Mouse (Mus musculus) embryonic fibroblast, embryonic 13.5 days (primary cell): Measurements from ENCODE around the gene Itpr2. TPM values are rescaled to one million over a fixed set of nuclear protein-coding genes. Genes with fewer than 3 reads are reported as not detected.

Experiments used
- H3K27ac ChIP-seq: 2 replicates; pipeline ENCODE4 v1.5.1; 2012; ENCODE audit warnings: low read length, control low read depth, inconsistent platforms; ENCODE audit not compliant: insufficient read depth
- H3K4me1 ChIP-seq: 2 replicates; pipeline ENCODE4 v1.6.1; 2011; ENCODE audit warnings: low read length; ENCODE audit not compliant: control insufficient read depth, insufficient read depth
- H3K4me3 ChIP-seq: 2 replicates; pipeline ENCODE4 v1.5.1; 2011; ENCODE audit warnings: mild to moderate bottlenecking, control low read depth, low read length; ENCODE audit not compliant: insufficient read depth
- CTCF ChIP-seq: IDR thresholded peaks from 2 replicates; pipeline ENCODE4 v1.5.1; 2011; ENCODE audit warnings: mild to moderate bottlenecking, control low read depth, low read length, moderate library complexity, borderline replicate concordance; ENCODE audit not compliant: insufficient read depth
- POLR2A ChIP-seq: IDR thresholded peaks from 2 replicates; pipeline ENCODE4 v1.6.1; 2011; ENCODE audit warnings: low read depth, mild to moderate bottlenecking, control low read depth, low read length, moderate library complexity
- polyA plus RNA-seq: library from polyadenylated mRNA; stranded (reverse); fragments of >200 nt; gene quantifications from 2 replicates; pipeline ENCODE4 v1.2.4, GENCODE M21; 2011; ENCODE audit warnings: low read depth; ENCODE audit not compliant: missing spikeins, insufficient read length

The Itpr2 gene
- polyA plus RNA-seq, 1 experiment, result 7.7 TPM

- Histone ChIP-seq H3K4me3 (no peak overlapping the region), H3K27ac (no peak overlapping the region), H3K4me1 (0 out of 2 replicates have a peak, but pooled peaks cover 2% of the 10 kb centered on the region)
- no peak for TF ChIP-seq CTCF
- TF ChIP-seq POLR2A, result no peak
Measured at GRCm38 (mm10) chr6:146497435-146497834, 4.6 kb downstream of the Itpr2 start.

GRCm38 (mm10) chr6:146491680-146492079 lies 10.3 kb downstream of the Itpr2 start:
- Histone ChIP-seq H3K27ac (no peak overlapping the region), H3K4me3 (no peak overlapping the region), H3K4me1 (no peaks in the 10 kb centered on the region)
- TF ChIP-seq POLR2A, result no peak
- TF ChIP-seq CTCF, result no peak

GRCm38 (mm10) chr6:146490416-146490960 lies 11.5 kb downstream of the Itpr2 start:
- no peak for TF ChIP-seq CTCF
- no peak for TF ChIP-seq POLR2A
- Histone ChIP-seq H3K4me1 (no peaks in the 10 kb centered on the region), H3K27ac (no peak overlapping the region), H3K4me3 (no peak overlapping the region)

- H3K27ac ChIP-seq, result no peak overlapping the region
- TF ChIP-seq POLR2A (no peak), CTCF (no peak)
- no peak overlapping the region for H3K4me3 ChIP-seq
Measured at GRCm38 (mm10) chr6:146489841-146490240, 12.2 kb downstream of the Itpr2 start.

GRCm38 (mm10) chr6:146488749-146489148 lies 13.3 kb downstream of the Itpr2 start:
- no peak overlapping the region for H3K4me3 ChIP-seq
- no peaks in the 10 kb centered on the region for H3K4me1 ChIP-seq
- no peak for TF ChIP-seq CTCF
- H3K27ac ChIP-seq, result no peak overlapping the region

More at GRCm38 (mm10) chr6:146489841-146490240, 12.2 kb downstream of the Itpr2 start:
- no peaks in the 10 kb centered on the region for H3K4me1 ChIP-seq

GRCm38 (mm10) chr6:146487079-146487478 lies 14.9 kb downstream of the Itpr2 start:
- Histone ChIP-seq H3K27ac (no peak overlapping the region), H3K4me1 (no peaks in the 10 kb centered on the region), H3K4me3 (no peak overlapping the region)
- no peak for TF ChIP-seq POLR2A
- TF ChIP-seq CTCF, result no peak

- no peak for TF ChIP-seq POLR2A
- no peak for TF ChIP-seq CTCF
- Histone ChIP-seq H3K4me1 (no peaks in the 10 kb centered on the region), H3K4me3 (no peak overlapping the region), H3K27ac (no peak overlapping the region)
Measured at GRCm38 (mm10) chr6:146486073-146486472, 15.9 kb downstream of the Itpr2 start.

- Histone ChIP-seq H3K4me1 (no peaks in the 10 kb centered on the region), H3K27ac (no peak overlapping the region), H3K4me3 (no peak overlapping the region)
- TF ChIP-seq CTCF (no peak), POLR2A (no peak)
Measured at GRCm38 (mm10) chr6:146481441-146481840, 20.6 kb downstream of the Itpr2 start.

GRCm38 (mm10) chr6:146480925-146481324 lies 21.1 kb downstream of the Itpr2 start:
- Histone ChIP-seq H3K4me1 (no peaks in the 10 kb centered on the region), H3K4me3 (no peak overlapping the region), H3K27ac (no peak overlapping the region)
- no peak for TF ChIP-seq POLR2A
- no peak for TF ChIP-seq CTCF

GRCm38 (mm10) chr6:146478888-146479683 lies 22.9 kb downstream of the Itpr2 start:
- no peaks in the 10 kb centered on the region for H3K4me1 ChIP-seq
- H3K4me3 ChIP-seq, result no peak overlapping the region
- no peak overlapping the region for H3K27ac ChIP-seq
- TF ChIP-seq CTCF (no peak), POLR2A (no peak)
